Mouse (Mus musculus) lung, adult 18-20 months (tissue): ENCODE results near the gene Tmem88.

ENCODE experiments used
- DNase-seq, 2 experiments: peaks; one replicate each; pipeline ENCODE4 v3.0.0; 2022; ENCODE audit warnings: mixed read lengths in 2 of 2

Tmem88 gene

DNA sequence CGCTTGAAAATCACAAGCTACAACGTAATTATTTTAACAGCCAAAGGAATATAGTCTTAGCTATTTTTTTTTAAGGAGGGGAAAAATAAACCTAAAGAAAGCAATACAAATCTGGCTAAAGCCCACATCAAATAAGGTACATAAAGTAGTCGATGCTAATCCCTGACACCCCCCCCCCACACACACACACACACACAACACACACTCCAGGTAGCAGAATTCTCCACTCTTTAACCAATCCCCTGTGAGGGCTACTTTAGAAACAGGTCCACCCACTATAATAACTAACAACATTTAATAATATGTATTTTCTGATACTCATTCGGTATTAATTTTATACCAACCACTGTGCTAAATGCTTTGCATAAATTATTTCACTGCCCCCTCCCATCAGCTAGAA, 18.5 kb upstream of the Tmem88 start:
- no peak for DNase-seq

GRCm38 (mm10) chr11:69415668-69416451, 17.8 kb upstream of the Tmem88 start:
- peak in 1 of 2 experiments; percentile 70 for DNase-seq

- DNase-seq: peak in 1 of 2 experiments; percentile 68
Measured at GRCm38 (mm10) chr11:69415327-69415667, 17.3 kb upstream of the Tmem88 start.

DNA sequence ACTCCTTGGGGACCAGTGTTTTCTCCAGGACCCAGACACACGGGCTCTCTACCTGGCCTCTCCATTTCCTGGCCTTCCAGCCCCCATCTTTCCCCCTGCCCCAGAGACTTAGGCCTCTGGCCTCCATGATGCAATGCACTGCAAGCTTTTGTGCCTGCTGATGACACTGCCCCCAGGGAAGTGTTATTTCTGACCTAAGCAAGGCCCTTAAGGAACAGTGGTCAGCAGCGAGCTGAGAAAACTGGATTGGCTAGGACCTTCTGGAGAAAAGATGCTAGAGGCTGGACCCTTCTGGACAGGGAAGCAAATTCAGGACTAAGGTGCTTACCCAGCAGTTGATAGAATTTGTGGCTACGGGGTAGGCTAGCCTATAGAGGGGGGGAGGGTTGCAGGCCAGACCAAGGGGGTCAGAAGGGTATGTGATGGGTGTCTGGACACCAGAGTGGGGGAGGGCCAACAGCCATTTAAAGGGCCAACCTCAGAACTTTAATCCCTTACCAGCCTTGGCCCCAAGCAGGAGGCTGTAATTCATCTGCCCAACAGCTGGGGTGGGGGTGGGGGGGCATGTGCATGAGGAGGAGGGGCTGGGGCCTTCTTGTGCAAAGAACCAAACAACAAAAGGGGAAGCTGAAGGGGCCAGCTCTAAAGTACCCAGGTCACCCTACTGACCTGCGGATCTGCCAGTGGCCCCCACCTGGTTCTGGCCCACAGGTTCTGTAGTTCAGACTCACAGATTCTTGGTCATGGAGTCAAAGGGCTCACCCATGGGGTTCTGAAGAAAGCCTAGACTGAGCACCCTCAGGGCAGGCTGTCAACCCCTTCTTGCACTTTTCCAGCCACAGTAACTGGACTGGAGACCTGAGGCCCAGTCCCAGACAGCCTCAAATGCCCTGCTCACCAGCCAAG, 16.6 kb upstream of the Tmem88 start:
- DNase-seq: no peak

GRCm38 (mm10) chr11:69413221-69414181, 15.5 kb upstream of the Tmem88 start, which contains the start of gene Kdm6b:
Gene Kdm6b (minus strand): TSS chr11:69413675.
- peak in 1 of 2 experiments; percentile 38 for DNase-seq

DNA sequence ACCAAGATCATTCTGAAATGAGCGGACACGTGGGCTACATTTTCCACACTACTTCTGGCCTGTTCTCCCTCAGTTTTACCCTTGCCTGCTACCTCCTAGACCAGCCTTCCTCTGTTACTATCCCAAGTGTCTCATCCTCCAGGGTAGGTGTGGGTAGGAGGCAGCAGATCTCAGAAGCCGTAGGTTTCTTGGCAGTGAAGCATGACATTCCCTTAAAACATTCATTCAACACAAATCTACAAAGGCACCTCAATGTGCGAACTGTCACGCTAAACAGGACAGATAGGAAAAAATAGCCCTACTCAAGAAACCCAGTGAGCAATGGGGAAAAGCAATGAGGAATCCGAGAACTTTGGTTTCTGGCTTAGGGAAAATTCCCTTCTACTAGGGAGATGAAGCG, 14.5 kb upstream of the Tmem88 start:
- DNase-seq: no peak

- peak; percentile 70 to 77 for DNase-seq
Measured at GRCm38 (mm10) chr11:69411538-69412203, 13.6 kb upstream of the Tmem88 start.

- peak; percentile 93 to 94 for DNase-seq
Measured at GRCm38 (mm10) chr11:69411073-69411535, 13.1 kb upstream of the Tmem88 start.

GRCm38 (mm10) chr11:69410310-69411072, 12.5 kb upstream of the Tmem88 start:
- DNase-seq: peak; percentile 82 to 83

DNA sequence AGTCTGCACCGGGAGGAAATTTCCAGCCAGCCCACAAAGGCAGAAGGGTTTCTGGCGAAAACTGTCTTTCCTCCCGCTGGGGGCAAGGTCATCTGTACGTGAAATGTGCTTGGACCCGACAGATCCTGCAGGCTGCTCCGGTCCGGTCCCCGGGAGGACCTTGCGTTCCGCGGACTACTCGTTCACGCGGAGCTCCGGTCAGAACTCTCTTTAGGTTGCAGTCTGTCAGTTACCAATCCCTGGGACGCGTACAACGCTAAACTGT, 11.9 kb upstream of the Tmem88 start:
- no peak for DNase-seq

DNA sequence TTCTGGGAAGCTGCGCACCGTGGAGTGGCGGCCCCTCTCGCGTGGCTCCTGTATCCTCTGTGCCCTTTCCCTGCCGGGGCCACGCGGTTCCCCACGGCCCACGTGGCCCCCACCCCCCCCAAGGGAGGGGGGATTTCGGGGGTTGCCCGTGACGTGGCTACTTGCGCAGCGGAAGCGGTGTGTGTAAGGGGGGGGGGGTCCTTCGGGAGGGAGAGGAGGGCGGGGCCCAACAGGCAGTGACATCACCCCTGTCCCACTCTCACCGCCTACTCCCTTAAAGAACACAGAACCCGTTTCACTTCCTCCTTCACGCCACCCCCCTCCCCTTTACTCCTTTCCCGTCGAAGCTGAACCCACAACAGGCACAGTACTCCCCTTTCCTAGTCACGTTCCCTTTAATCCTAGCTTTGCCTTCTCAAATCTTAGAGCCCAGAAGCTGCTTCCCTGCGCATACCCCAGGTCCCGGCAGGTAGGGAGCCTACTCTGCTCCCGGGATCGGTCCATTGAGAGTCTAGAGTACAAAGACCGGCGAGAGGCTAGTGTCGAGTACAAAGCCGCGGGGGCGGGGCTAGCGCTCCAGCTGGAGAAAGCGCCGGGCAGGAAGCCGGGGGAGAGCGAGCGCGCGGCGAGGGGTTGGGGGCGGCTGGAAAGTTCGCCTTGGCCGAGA, 11.5 kb upstream of the Tmem88 start:
- DNase-seq: peak; percentile 85 to 87

DNA sequence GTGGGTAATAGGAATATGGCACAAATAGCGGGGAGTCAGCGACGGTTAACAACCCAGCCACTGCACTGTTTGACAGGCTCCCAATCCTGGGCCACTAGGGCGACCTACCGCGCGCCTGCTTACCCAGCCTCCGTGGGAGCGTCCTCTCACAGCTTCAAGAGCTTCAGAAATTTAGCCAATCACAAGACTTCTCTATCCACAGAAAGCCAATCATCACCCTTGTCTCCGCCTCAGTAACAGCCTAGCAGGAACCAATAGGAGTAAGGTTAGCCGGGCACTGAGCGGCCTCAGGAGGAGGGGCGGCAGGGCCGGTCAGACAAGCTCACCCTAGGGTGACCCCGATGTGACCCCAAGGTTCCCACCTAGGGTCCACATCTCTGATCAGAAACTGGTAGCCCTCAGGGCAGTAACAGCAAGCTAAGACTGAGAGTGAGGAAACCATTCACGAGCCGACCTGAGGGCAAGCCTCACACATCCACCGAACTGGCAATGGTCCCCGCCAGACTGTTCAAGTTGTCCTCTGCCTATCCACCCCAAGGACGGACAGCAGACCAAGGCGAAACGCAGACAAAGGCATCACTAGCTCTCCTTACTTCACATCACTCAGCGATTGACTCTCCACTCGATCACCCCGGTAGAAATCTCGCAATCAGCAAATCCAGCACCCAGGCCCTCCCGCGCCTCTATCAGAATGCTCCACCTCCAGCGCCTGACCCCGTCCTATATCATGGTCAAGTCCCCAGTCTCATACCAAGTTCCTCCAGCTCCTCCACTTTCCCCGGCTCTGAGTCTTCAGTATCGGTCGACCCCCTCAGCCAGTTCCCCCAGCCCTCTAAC, 10.7 kb upstream of the Tmem88 start:
- DNase-seq: peak; percentile 88 to 91

DNA sequence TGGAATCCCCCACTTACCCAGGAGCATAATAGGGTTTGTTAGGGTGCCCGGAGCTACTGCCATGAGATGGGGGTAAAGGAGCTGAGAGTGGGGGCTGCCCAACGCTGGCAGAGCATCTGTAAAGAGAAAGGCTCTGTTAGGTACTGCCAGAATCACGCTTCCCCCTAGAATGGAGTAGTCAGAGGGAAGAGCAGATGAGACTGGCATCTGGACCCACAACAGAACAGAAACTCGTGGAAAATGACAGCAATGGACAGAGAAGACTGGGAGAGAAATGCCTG, 9.6 kb upstream of the Tmem88 start:
- no peak for DNase-seq

DNA sequence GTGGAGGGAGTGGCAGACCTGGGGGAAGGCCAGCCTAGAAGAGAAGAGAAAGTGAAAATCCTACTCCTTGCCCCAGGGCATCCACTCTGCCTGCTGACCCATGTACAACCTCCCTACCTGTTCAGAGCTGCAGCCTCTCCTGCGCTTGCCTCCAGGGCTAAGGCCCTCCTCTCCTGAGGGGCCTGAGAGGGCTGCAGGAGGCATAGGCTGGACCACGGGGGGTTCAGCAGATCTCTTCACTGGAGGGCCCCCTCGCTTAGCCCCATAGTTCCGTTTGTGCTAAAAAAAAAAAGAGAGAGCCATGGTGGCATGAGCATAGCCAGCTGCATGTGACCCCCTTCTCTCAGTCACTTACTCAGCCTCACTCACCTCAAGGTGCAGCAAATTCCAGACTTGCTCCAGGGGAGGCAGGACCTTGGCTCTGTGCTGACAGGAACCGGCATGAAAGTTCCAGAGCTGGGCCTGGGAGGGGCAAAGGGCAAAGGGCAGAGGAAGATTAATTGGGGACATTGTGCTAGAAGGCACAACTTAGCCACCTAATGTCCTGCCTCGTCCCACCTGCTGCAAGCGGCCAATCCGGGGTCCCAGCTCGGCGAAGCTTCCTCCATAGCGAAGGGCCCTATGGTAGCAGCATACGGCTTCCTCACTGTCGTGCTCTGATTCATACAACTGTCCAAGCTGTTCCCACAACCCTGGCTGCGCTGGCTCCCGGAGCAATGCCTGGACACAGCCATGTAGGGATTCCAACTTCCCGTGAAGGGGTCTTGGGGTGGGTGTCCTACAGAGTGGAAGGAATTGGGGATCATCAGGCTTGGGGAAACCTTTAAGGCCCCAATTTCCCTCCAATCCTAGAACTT, 9.1 kb upstream of the Tmem88 start:
- DNase-seq: peak in 1 of 2 experiments; percentile 6

- peak in 1 of 2 experiments; percentile 9 for DNase-seq
Measured at GRCm38 (mm10) chr11:69406282-69406681, 8.2 kb upstream of the Tmem88 start.

- DNase-seq: no peak
Measured at GRCm38 (mm10) chr11:69405397-69406200, 7.6 kb upstream of the Tmem88 start.

- DNase-seq: peak in 1 of 2 experiments; percentile 6
Measured at GRCm38 (mm10) chr11:69404595-69405396, 6.8 kb upstream of the Tmem88 start.
